Mouse (Mus musculus) kidney, adult 8-10 months (tissue): ENCODE data around the gene Xrcc2.
A peak's percentile ranks its signal among the peaks of the same experiment; 100 is the strongest.
"Not testable (repeated sequence)": the region's sequence is repeated elsewhere in the genome, so short reads cannot be mapped to it uniquely, and the experiment has no call there.

Experiments used
- DNase-seq, 2 experiments: peaks; one replicate each; pipeline ENCODE4 v3.0.0; 2022

Gene Xrcc2

DNA sequence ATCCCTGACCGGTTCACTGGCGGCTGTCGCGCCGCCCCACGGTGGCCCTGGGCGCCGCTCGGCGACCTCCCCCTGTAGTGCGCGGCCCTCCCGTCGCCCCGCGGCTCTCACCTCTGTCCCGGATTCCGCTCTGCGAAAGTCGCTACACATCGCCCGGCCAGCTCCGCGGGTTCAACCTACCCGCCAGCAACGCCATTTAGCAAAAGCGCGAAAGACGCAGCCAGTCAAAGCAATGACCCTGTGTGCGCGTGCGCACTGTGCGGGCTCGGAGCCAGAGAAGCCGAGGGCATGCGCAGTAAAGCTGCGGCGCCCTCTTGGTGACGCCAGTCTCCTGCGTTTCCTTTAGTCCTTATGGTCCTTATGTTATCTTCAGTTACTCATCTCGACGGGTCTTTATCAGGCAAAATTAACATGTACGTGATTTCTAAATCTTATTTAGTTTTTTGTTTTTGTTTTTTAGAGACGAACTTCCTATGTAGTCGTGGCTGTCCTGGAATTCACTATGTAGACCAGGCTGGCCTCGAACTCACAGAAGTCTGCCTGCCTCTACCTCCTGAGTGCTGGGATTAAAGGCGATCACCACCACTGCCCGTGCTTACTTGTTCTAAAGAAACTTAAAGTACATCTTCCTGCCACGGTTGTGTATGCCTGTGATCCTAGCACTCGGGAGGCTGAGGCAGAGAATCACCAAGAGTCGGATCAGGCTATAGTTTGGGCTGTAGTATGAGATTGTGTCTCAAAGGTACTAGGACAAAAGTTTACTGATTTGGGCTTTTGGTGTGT lies at the start of gene Xrcc2:
Gene Xrcc2, minus strand, starts transcription at position 259 of the 783 bp plus-strand sequence.
- DNase-seq, result peak; percentile 93 to 97

GRCm38 (mm10) chr5:25754236-25754766 lies 48.7 kb upstream of the Xrcc2 start:
- DNase-seq, result no peak

GRCm38 (mm10) chr5:25753556-25754235 lies 48.1 kb upstream of the Xrcc2 start:
- no peak for DNase-seq

- DNase-seq, result peak in 1 of 2 experiments; percentile 53
Measured at GRCm38 (mm10) chr5:25752862-25753261, 47.2 kb upstream of the Xrcc2 start.

DNA sequence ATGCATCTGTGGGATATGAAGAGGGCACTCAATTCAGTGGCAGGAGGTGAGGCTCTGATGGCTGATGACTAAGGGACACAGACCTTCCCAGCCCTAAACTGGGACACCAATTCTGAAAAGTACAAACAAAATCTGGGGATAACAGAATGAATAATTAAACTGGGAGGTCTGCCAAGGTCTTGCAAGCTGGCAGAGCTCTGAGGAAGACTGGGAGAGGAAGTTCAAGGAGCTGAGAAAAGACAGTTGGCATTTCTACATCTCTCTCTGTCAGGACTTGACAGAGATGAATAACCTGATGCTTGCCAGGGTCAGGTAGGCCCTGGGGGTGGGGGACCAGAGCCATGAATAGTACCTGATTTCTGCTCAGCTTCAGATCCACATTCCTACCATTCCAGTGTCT lies 45.9 kb upstream of the Xrcc2 start:
- peak; percentile 17 to 44 for DNase-seq

GRCm38 (mm10) chr5:25748613-25749012 lies 43.0 kb upstream of the Xrcc2 start:
- no peak for DNase-seq

DNA sequence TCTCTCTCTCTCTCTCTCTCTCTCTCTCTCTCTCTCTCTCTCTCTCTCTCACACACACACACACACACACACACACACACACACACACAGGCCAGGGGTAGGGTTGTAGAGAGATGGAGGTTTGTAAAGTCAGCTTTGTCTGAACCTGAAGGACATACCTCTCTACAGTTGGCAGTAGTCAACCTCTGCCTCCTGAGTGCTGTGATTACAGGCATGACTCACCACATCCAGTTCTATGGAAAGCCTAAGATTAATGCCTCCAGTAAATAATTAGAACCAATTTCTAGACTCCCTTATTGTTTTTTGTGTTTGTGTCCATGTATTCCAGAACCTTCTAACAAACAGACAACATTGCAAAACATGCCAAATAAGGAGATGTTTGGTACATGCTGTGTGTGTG lies 42.3 kb upstream of the Xrcc2 start:
- DNase-seq, result no peak

GRCm38 (mm10) chr5:25738902-25739301 lies 33.3 kb upstream of the Xrcc2 start:
- DNase-seq, result not testable (repeated sequence)

DNA sequence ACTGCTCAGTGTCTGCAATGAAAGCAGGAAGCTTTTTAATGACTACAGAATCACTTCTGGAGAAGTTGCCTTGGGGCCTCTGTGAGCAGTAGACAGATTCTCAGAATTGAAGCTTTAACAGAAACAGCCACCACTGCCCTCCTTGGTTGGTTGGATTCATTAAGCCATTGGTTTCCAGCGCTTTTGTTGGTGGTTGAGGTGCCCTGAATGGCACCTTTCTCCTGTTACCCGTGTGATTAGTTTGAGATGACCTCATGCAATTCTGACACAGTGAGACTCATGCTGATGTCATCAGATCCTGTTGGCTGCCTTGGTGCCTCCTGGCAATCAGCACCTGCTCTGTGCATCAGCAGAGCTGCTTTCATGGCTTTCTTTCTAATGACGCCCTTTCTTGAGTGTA lies 32.8 kb upstream of the Xrcc2 start:
- no peak for DNase-seq

DNA sequence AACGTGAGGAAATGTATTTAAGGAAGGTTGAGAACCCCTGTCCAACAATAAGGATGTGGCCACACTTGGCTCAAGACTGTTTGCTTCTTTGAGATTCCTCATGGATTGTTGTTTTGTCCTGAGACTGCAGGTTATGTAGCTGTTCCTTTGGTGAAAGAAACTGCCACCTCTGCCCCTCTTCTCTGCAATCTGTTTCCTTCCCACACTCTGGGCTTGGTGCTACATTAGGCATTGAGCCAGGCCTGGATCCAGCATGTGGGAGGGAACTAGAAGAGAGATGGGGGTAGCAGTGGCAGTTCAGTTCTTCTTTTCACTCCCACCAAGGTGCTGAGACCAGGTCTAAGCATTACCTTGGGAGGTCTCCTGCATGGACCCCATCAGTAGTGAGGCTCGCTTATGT lies 30.2 kb upstream of the Xrcc2 start:
- no peak for DNase-seq

DNA sequence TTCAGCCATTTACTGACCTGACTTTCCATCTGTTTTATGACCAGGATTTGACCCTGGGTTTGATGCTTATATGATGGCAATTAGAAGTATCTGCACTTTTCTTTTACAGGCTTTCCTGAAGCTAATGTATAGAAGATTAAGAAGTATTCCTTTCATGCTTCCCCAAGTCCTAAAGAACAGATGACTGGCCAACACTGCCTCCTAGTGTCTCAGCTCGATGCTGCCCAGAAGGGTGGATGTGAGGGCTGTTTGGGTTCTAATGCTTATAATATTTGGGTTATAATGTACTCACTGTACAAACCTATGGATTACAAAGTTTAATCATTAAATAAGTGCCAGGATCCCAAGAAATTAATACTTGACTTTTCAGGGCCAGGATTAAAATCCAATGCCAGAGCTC lies 28.7 kb upstream of the Xrcc2 start:
- peak; percentile 4 to 36 for DNase-seq

- no peak for DNase-seq
Measured at GRCm38 (mm10) chr5:25724134-25724675, 18.6 kb upstream of the Xrcc2 start.

GRCm38 (mm10) chr5:25723016-25723415 lies 17.4 kb upstream of the Xrcc2 start:
- DNase-seq, result no peak

DNA sequence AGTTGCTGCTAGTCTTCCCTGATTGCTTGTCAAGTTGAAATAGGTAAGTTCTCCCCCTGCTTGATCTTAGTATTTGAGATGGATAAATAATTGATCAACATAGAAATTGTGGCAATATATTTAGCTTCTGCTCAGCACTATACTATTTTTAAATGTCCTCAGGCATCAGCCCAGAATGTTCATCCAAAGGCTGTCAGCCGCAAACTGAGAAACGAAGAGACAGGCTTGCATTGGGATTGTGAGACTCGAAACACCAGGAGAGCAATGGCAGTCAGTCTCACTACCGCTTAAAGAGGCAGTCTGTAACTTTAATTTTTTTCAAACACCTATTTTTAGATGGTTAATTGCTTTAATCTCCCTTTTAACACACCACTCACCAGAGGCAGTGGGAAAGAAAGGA lies 13.8 kb upstream of the Xrcc2 start:
- DNase-seq, result no peak

GRCm38 (mm10) chr5:25713001-25713706 lies 7.5 kb upstream of the Xrcc2 start:
- DNase-seq, result not testable (repeated sequence)

GRCm38 (mm10) chr5:25704702-25705566 lies 691 bp downstream of the Xrcc2 start:
- DNase-seq, result peak in 1 of 2 experiments; percentile 1

GRCm38 (mm10) chr5:25697941-25698340 lies 7.7 kb downstream of the Xrcc2 start:
- DNase-seq, result no peak

GRCm38 (mm10) chr5:25696256-25696655 lies 9.4 kb downstream of the Xrcc2 start:
- no peak for DNase-seq

GRCm38 (mm10) chr5:25695786-25696185 lies 9.8 kb downstream of the Xrcc2 start:
- no peak for DNase-seq

DNA sequence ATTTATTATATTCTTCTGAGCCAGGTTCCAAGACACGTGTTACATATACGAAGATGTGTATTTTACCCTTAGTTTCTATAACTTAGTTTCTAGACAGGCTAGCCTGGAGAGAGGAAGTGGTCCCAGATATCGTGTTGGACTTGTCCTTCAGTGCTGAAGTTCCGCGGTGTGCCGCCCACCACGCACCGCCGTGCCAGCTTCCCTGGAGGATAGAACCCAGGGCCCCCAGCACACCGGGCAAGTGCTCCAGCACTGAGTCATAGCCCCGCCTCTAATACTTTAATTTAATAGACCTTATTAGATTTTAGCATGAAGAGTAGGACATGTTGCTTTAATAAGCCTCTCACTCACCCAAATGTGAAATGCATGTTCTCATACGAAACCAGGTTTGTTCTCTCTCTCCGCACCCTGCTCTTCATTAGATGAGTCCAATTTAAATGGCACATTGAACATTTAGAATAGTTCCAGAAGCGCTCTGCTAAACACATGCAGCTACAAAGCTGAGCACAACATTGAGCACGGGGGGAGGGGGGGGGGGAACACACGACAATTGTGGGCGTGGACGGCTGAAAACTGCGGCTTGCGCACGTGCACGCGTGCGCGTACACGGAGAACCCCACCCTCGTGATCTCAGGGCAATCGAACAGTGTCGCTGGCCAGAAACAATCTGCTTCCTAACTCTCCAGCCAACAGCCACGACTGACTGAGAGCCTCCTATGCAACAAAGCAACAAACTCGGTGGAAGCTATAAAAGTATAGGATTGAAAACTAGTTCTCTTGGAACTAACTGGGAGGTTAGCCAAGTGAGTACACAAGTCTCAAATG lies 33.7 kb downstream of the Xrcc2 start:
- no peak for DNase-seq

DNA sequence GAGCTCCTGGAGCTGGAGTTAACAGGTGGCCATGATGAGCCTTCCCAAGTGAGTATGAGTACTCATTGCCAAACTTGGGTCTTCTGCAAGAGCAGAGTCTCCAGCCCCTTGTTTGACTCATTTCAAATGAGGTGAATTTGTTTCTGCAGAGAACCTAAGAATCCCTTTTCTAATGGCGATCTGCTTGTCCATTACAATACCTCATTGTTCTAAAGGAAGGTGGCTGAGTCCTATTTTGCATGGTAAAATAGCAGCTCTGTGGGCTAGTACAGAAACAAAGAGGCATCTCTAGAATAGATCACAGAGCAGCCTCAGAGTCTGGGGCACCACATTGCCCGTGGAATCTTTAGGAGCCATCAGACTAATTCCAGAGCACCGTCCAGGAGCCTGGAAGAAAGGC lies 34.6 kb downstream of the Xrcc2 start:
- no peak for DNase-seq
